Mouse (Mus musculus) retina, embryonic 14.5 days (tissue): Measurements from ENCODE around the gene Trappc12.

Source experiments
- DNase-seq: peaks from one replicate; pipeline ENCODE4 v3.0.0-alpha.2; 2015; ENCODE audit warnings: low spot score

The Trappc12 gene

DNA sequence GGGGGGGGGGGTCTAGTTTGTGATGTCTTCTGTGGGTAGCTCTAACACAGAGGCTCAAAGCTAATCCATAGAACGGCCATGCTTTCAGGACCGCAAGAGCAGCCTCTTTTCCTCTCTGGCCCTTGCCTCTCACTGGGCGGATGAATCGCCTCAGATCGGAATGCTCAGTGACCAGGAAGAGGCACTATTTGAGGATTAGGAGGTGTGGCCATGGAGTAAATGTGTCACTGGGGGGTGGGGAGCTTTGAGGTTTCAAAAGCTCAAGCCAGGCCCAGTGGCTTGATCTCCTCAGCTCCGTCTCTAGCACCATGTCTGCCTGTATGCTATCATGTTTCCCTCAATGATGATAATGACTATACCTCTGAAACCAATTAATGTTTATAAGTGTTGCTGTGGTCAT is 61.3 kb downstream of the Trappc12 start:
- DNase-seq = no peak

- DNase-seq = peak; percentile 20
Observed at GRCm38 (mm10) chr12:28686199-28686879, 63.9 kb downstream of the Trappc12 start.

- no peak for DNase-seq
Observed at GRCm38 (mm10) chr12:28685771-28686170, 64.5 kb downstream of the Trappc12 start.

- no peak for DNase-seq
Observed at GRCm38 (mm10) chr12:28684674-28685073, 65.6 kb downstream of the Trappc12 start.

- no peak for DNase-seq
Observed at GRCm38 (mm10) chr12:28675925-28676209, 74.4 kb downstream of the Trappc12 start.

GRCm38 (mm10) chr12:28675121-28675924 is 74.9 kb downstream of the Trappc12 start, which contains the start of gene Adi1:
Gene Adi1 (plus strand): TSS chr12:28675231.
- peak; percentile 83 for DNase-seq

DNA sequence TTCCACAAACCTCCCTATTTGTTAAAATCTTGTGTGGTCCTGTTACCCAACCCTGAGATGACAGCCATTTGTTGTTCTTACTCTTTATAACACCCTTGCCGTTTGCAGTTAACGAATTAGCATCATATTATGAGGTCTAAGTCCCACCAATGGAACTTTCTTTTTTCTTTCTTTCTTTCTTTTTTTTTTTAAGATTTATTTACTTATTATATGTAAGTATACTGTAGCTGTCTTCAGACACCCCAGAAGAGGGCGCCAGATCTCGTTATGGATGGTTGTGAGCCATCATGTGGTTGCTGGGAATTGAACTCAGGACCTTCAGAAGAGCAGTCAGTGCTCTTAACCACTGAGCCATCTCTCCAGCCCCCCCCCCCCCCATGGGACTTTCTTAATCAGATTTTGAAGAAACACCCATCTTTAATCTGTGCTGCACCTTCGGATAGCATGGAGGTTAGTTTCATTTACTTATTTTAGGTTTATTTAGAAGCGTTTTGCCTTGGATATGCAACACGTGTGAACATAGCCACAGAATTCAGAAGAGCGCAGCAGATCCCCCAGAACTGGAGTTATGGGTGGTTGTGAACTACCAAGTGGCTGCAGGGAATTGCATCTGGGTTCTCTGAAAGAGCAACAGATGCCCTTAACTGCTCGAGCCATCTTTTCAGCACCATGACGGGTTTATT is 76.1 kb downstream of the Trappc12 start:
- no peak for DNase-seq

GRCm38 (mm10) chr12:28667287-28667686 is 83.0 kb downstream of the Trappc12 start:
- DNase-seq = no peak

DNA sequence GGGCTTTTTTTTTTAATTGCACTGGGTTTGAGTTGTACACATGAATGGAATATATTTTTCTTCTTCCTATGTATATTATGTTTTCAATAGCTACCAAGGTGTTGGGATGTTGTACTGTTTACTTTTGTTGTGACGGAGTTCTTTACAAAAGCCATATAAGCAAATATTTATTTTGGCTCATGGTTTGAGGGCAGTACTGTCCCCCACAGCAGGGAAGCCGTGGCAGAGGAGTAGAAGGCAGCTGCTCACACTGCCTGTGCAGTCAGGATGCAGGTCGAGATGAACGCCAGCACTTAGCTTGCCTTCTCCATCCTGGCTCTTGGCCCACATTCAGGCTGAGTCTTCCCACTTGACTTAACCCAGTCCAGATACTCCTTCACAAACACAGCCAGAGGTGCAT is 83.5 kb downstream of the Trappc12 start:
- no peak for DNase-seq

- no peak for DNase-seq
Observed at GRCm38 (mm10) chr12:28662628-28663027, 87.6 kb downstream of the Trappc12 start.

- DNase-seq = peak; percentile 91
Observed at GRCm38 (mm10) chr12:28649141-28650110, 100.8 kb downstream of the Trappc12 start, which contains the start of gene Rnaseh1. Gene Rnaseh1 (plus strand): TSS chr12:28649602.
